Mouse (Mus musculus) yolk sac, embryonic 10.5 days (tissue): Measurements from ENCODE around the gene Slc44a5.

ENCODE experiments used
- DNase-seq: peaks from one replicate; pipeline ENCODE4 v3.0.0-alpha.2; 2017; ENCODE audit warnings: low spot score

Slc44a5 gene

DNA sequence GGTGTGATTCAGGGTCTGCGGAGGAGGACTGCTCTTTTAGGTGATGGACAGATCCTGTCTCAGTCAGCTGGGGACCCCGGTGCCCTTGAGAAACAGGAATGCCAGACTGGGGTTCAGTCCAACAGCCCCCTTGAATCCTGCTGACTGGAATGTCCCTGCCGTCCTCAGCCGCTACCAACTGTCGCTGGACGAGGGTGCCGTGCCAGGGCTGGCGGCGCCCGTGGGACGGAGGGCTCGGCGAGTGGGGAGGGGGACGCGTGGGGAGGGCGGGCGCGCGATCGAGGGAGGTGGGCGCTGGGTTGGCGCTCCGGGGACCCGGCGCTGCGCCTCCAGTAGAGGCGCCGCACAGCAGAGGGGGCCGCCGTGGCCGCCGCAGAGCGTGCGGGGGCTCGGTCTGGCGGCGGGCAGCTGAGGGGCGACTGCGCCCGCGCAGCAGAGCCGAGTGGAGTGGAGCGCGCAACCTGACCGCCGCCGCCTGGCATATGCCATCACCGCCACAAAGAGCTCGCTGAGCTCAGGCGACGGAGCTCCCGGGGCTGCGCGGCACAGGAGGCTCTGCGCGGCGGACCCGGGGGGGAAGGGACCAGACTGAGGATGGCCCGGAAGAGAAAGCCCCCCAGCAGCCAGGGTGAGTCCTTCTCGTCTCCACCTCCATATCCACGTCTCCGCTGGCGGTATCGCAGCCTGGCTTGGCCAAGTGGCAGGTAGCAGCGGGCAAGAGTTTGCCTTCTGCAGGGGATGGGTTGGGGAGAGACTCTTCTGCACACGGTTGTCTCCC, at the start of gene Slc44a5:
Gene Slc44a5 (plus strand): TSS at position 266 of the 778 bp plus-strand sequence.
- DNase-seq: no peak

DNA sequence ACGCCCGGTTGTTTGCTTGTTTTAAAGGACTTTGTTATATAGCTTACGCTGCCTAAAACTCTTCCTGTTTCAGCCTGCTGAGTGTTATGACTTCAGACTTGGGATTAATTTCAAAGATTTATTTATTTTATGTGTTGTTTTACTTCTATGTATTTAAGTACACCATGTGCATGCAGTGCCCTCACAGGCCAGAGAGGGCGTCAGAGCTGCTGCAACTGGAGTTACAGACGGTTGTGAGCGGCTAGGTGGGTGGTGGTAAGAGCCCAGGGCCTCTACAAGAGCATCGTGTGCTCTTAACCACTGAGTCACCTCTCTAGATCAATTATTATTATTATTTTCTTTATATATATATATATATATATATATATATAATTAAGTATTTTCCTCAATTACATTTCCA, 46.9 kb upstream of the Slc44a5 start:
- no peak for DNase-seq

DNA sequence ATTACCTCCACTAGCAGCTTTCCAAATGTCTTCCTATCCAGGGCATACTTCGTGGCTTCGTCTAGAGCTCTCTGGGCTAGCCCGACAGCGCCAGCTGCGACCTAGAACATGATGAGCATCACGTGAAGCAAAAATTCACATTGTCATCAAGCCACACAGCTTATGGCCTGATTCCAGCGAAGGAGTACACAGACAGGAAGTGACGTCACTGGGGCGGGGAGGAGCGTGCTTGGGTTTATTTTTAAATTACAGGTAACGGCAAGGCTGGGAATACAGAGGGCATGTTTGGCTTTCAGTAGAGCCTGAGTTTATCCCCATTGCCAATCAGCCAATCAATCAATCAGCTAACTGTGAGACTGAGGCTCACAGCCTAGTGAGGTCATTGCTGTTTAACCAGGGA, 43.7 kb upstream of the Slc44a5 start:
- DNase-seq: no peak

DNA sequence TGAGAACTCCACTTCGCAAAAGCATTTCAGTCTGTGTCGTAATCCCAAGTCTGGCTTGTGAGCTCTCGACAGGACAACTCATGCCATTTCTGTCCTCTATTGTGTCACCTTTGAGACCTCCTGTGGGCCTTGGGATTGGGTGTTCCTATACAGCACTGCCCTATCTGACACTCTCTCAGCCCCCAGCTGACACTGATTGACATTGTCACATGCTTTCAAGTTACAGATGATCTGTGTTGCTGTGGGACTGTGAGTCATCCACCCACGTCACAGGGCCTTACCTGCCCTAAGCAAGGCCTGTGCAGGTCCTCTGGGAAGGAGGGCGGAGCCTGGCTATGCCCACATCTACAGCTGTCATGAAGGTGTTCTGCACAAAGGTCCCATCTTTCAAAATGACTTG, 40.8 kb upstream of the Slc44a5 start:
- no peak for DNase-seq

DNA sequence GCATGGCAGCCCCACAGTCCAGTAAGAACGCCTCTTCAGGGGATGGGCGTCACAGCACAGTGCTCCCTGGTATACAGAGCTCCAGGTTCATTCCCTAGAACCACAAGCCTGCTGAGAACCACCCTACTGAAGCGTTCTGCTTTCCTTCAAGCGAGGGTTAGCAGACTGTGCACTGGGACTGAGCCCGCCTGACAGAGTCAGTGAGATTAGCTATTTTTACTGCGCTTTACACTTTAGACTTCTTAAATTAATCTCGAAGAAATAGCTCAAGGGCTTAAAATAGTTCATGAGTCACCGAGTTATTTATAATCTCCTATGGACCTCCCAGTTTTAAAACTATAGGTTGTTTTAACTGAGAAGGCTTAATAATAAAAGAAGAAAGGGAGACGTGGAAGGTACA, 37.4 kb upstream of the Slc44a5 start:
- no peak for DNase-seq

DNA sequence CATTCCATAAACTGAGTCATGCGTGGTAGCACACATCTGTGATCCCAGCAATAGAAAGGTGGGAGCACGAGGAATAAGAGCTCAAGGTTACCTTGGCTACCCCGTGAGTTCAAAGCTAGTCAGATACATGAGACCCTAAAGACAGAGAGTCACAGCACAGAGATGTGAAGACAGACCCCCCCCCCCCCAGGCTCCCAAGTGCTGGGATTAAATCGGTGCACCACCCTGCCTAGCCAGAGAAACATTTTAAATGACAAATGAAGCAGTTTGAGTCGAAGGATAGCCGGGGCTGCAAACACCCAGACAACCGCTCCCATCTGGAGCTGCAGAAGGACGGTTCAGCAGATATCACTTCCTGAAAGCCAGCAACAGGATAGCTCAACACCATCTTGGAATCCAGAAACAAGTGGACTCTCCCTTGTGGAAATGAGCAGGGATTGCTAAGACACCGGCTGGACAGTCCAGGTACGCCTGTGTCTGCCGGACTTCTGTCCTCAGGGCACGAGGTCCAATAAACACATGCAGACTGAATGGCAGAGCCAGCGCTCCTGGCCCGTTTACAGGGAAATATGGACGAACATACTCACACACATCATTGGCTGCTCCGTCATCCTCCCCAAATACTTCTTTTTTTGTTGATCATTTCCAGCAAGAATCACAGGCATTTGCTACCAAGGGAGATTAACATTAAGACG, 36.0 kb upstream of the Slc44a5 start:
- no peak for DNase-seq

DNA sequence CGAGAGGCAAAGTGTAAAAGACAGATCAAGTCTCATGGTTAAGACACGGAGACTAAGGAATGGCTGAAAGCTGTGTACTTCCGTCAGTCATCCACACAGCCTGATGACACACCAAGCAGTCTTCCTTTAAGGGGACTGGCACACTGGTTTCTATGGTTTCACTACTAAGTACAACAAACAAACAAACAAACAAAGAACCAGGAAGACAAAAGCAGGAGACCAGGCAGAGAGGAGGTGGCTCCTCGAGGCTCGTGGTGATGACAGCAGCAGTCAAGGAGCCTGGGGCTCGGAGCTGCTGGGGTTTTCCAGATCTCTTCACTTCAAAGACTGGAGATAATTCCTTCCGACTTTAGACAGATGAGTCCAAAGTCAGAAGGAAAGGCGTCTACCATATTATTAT, 33.2 kb upstream of the Slc44a5 start:
- DNase-seq: no peak

DNA sequence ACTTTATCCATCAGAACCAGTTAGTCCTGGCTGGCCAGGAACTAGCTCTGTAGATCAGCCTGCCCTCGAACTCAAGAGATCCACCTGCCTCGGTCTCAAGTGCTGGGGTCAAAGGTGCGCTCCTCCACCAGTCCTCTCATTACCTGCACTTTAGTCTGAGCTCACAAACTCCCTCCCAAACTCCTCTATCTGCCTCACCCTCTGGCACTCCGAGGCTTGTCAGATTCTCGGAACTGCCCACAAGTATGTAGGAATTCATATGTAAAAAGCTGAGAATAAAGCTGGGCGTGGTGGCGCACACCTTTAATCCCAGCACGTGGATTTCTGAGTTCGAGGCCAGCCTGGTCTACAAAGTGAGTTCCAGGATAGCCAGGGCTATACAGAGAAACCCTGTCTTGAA, 32.8 kb upstream of the Slc44a5 start:
- DNase-seq: no peak

DNA sequence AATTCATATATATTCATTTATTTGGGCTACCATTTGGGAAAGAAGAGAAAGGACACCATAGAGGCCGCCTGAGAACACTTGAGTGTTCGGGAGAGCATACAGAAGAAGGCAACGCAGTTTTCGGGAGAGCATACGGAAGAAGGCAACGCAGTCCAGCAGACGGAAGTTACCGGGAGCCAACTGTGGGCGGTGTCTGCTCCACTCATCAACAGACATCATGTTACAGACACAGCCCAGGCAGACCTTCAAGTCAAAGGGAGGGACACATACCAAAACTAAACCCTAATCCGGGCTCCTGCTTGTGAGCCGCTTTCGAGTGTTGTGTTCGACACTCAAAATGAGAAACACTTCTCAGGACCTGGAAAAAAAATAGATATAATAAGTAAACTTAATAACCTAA, 31.6 kb upstream of the Slc44a5 start:
- no peak for DNase-seq

DNA sequence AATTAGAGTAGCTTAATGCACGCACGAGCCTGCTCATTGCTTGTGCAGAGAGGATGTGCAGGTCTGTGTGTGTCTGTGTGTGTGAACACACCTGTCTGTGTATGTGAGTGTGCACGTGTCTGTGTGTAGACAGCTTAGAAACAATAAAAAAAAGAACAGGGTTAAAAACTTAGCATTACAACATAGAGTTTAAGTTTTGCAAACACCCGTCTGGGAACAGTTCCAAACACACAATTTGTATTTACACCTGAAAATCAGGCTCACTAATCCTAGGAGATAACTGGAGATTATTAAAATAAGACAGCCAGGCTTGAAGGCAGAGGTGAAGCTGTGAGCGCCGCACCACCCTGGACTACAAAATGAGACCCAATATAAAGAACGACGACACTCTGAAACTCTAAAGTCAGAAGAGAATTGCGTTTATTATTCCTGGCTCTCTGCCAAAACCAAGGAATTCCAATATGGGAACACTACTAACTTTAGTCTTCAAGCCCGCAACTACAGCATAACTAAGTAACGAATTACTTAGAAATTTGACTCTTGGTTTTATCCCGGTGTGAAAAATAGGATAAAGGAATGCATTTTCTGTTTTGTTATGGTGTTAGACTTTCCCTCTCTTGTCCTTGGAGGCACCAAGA, 30.1 kb upstream of the Slc44a5 start:
- no peak for DNase-seq

DNA sequence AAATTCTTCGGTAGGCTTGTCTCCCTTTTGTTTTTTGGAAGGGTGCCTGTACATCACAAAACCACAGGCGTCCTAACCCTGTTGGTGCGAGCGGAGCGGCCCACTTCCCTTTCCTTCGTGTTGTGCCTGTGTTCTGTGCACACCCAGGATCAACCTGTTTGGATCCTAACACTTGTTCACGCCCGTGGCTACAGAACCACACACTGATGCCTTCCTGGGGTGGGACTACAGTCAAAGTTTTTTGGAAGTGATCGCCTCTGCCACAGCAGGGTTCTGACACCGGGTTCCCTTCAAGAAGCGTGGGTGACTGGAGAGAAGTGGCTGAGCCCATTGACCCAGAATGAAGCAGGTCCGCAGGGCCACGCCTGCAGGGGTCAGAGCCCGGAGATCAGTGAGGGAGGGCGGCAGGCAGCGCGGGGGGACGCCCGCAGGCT, 29.3 kb upstream of the Slc44a5 start:
- DNase-seq: no peak

DNA sequence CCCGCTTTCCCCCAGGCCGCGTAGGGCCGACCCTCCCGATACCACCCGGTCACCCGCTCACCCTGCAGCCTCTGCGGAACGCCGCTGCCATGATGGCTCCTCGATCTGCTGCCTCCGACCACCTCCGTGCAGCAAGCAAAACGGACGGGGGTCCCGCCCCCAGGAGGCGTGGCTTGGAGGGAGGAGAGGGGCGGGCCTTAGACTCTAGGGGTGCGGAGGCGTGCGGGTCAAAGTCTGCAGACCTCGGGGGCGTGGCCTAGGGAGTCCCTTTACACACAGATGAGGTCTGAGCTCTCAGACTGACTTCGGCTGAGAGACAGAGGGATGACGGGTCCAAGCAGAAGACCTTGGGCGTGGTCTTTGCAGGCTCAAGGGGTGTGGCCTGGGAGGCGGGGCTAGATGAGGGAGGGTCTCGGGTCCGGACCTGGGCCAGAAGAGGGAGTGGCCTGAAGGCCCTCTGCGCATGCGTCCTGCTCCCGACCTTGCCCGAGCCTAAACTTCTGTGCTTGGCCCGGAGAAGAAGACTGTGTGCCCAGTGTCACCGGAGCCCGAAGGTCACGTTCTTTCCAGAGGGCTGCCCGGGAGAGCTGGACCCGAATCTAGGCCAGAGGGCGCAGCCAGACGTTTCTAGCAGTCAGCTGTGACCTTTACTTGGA, 28.8 kb upstream of the Slc44a5 start, which contains the start of gene Acadm:
Gene Acadm (minus strand): TSS at position 298 of the 656 bp plus-strand sequence.
- DNase-seq: peak; percentile 99

DNA sequence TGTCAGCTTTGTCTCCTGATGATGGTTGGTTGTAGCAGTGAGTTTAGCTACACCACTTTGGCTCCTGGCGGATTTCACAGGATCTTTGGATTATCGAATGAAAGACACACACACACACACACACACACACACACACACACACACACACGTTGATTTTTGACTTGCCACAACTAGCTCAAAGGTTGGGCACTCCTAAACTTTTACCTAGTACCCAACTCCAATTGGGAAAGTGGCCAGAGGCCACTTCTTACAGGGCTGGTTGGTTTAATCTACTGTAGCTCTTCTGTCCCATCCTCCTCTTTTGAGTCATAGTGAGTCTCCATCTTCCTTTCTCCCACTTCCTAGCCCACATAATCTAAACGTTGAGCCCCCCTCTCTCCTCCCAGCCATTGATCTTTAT, 26.0 kb upstream of the Slc44a5 start:
- DNase-seq: no peak

DNA sequence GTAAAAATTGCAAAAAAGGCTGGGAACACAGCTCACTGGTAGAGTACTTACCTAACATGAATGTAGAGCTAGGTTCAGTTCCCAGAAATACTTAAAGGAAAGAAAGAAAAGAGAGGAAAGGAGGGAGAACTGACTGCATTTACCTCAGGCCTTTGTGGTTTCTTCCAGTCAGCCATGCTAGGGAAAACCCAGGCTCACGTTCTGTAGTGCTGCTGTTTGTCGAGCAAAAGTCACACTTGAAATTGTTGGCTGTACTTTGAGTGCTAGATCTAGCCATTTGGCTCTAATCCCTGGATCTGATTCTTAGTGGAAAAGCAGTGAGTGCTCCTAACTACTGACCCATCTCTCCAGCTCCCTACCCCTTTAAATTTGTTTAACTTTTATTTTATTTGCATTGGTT, 25.1 kb upstream of the Slc44a5 start:
- no peak for DNase-seq

DNA sequence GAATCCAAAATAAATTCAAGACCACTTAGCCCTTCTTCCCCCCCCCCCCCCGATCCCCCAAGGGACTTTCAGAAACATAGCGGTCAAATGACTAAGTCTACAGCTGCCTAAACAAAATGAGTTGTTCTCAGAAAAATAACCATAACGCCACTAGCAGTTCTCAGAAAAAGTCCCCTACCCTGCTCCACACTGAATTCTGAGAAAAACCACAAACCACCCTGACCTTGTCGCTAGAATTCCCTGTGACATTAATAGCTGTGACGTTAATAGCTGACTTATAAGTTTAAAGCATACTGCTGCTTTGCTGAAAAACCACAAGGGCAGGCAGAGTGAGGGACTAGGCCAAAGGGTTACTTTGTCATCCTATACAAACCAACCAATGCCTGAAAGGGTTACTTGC, 15.3 kb upstream of the Slc44a5 start:
- DNase-seq: peak; percentile 38

DNA sequence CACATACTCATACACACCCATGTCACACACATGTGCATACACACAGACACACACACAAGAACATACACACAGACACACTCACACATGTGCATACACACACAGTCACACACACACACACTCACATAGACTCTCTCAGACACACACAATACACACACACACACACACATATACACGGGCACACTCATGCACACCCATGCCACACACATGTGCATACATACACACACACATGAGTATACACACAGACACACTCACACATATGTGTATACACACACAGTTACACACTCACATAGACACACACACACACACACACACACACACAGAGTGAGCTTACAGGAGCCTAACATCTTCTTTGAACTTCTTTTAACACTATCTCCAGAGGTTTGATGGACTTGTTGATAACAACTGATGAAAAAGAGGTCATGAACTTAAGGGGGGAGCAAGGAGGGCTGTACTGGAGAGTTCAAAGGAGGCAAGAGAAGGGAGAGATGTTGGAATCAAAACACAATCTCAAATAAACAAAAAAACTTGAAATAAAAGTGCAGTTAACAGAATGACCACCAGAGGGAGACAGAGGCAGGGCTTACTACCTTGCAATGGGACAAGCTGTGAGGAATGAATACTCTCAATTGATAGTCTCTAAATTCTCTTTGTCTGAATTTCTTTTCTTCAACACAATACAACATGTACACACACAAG, 14.1 kb upstream of the Slc44a5 start:
- no peak for DNase-seq

DNA sequence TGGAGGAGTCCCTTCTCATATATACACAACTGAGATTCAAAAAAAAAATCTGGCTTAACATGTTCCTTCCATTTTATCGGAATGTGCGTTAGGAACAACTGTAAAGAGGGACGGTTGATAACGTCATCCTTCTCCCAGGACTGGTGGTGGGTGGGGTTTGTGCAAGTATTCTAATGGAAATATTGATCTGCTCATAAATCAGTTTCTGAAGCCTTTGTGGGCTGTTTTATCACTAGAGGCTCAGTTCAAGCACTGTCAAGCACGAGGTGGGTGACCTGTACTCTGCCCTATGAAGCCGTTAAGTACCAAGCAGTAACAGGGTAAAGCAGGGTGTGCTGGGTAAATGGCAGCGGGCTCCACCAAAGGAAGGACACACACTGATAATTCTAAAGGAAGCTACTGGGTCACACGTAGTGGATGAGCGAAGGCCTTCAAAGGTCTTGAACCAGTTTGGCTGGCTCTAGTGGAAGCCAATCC, 13.5 kb upstream of the Slc44a5 start:
- DNase-seq: no peak

DNA sequence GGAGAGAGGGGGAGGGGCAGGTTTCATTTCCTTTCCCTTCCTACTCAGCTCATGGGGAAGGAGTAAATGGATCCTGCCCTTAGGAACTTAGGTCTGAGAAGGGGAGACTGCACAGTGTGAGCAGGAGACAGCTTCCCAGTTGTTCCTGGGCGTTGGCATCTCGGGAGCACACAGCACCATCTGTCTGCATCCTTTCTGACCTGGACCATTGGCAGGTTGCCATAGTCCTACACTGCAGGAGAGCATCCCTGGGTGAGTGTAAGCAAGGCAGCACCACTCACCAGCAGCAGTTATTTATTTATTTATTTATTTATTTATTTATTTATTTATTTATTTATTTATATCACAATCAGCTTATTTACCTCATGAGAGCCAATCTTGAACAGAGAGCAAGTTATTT, 12.4 kb upstream of the Slc44a5 start:
- no peak for DNase-seq

DNA sequence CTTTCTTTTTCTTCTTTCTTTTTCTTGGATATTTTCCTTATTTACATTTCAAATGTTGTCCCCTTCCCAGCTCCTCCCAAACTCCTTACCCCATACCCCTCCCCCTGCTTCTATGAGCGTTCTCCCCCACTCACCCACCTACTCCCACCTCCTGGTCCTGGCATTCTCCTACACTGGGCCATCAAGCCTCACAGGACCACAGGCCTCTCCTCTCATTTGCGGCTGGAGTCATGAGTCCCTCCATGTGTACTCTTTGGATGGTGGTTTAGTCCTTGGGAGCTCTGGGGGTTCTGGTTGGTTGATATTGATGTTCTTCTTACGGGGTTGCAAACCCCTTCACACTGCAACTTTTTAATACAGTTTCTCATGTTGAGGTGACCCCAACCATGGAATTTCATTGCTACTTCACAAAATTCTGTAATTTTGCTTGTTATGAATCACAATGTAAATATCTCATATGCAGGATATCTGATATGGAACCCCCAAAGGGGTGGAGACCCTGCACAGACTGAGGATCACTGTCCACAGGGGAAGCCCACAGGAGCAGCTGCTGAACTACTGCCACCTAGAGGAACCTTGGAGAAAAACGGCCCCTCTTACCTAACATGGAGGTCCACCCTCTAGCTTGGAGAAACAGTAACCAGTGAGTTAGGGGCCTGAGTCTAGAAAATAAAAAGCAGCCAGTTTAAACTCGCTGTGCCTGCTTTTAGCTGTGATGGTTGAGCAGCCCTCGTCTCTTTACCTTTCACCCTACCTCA, 11.4 kb upstream of the Slc44a5 start:
- DNase-seq: no peak

DNA sequence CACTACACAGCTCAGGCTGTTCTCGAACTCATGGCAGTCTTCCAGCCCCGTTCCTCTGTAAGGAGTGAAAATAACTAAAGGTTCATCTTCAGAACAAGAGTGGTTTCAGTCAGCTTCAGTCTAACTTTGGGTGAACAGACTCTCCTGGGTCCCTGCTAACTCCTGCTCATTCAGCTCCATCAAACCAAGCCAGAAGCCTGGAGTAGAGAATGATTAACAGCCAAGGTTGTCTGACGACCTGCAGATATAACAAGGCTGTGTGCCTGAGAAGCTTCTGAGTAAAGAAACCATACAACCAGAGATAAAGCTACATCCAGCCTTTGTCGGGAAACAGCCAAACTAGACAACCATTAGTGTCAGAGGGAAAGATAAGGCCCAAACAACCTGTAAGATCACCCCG, 5.8 kb upstream of the Slc44a5 start:
- peak; percentile 64 for DNase-seq

DNA sequence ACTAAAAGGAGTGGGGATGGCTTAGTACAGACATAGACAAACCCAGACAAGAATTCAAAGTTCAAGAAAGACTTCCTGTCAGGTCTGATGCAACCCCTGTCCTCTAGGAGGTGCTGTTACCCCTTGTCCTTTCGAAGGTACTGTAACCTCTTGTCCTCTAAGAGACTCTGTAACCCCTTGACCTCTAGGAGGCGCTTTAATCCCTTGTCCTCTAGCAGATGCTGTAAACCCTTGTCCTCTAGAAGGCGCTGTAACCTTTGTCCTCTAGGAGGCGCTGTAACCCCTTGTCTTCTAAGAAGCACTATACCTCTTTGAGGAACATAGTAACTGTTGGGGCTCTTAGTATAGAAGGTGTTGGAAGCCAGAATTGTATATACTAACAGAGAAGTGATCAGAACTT, 4.7 kb upstream of the Slc44a5 start:
- DNase-seq: peak; percentile 62
